Mouse (Mus musculus) inflammation-experienced regulatory T-cells, adult 6 months (primary cell): Measurements from ENCODE around the gene Dhx16. TPM values are rescaled to one million over a fixed set of nuclear protein-coding genes. Genes with fewer than 3 reads are reported as not detected.
A peak's percentile ranks its signal among the peaks of the same experiment; 100 is the strongest.

Source experiments
- ATAC-seq: one replicate; pipeline ENCODE4 v1.8.0; 2017
- polyA plus RNA-seq, 3 experiments: library from polyadenylated mRNA; unstranded; fragments of 100-300 nt; shearing (Covaris generic); gene quantifications; one replicate each; pipeline ENCODE4 v1.2.1; 2017

Gene Dhx16
- polyA plus RNA-seq, 3 experiments from 2014 or later: 17.4 to 36.1 (median 19.5) TPM

- ATAC-seq: peak; percentile 39
Observed at GRCm38 (mm10) chr17:35897644-35898573, 18.3 kb downstream of the Dhx16 start.

GRCm38 (mm10) chr17:35900636-35901035 is 21.0 kb downstream of the Dhx16 start:
- ATAC-seq: no peak

DNA sequence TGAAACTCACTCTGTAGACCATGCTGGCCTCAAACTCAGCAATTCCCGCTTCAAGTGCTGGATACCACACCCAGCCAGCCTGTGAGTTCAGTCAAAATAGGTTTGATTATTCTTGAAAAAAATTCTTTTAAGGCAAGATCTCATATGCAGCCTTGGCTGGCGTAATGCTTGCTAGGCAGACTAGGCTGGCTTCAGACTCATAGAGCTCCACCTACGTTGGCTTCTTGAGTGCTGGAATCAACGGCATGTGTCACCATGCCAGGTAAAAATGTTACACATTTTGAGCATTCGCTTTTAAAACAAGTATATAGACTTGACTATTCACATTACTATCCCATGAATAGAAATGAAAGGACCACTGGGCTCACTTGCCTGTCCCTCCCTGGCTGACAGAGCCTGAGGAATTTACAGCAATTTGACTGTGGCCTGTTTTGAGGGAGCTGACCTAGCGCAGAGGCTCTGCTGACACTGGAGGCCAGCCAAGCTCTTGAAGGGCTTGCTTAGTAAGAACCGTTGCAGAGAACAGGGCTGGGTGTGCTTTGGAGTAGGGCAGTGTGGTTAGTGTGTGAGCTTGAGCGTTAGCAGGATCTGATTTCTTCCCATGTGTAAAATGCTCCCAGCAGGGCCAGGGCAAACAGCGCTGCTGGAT is 23.8 kb downstream of the Dhx16 start:
- ATAC-seq: no peak

DNA sequence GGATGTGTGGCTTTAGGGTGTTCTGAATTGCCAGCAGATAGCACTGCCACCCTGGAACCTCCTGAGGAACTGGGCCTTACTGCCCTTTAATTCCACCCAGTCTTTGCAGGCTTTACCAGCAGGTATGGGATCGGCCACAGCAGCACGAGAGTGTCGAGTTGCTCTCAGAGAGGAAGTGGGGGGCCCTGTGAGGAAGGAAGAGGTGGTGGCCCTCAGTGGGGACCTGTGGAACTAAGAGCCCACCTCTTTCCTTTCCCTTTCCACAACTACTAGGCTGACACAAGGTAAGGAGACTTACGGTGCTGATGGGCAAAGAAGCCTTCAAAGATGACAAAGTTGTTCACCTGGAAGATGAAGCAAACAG is 24.4 kb downstream of the Dhx16 start:
- ATAC-seq: no peak

DNA sequence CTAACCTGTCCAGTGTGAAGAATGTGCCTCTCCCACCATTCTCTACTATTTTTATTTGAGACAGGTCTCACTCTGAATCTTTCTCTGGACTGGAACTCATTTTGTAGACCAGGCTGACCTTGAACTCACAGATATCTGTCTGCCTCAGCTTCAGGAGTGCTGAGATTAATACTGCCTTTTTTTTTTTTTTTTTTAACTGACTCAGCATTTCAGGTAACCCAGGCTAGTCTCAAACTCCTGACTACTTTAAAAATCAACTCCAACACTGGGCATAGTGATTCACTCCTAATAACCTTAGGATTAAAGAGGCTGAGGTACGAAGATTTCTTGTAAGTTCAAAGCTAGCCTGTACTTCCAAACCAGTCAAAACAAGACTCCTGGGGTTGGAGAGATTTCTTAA is 26.0 kb downstream of the Dhx16 start:
- no peak for ATAC-seq

DNA sequence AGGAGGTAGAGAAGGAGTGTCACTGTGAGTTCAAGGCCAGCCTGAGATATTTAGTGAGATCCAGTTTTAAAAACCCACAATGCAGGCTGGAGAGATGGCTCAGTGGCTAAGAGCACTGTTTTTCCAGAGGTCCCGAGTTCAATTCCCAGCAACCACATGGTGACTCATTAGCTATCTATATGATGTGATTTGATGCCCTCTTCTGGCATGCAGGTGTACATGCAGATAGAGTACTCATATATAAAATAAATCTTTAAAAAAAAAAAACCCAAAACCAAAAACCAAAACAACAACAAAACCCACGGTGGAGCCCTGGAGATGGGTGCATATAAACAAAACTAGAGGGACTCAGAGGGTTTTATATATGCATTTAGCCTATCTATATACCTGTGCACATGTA is 28.0 kb downstream of the Dhx16 start:
- no peak for ATAC-seq

DNA sequence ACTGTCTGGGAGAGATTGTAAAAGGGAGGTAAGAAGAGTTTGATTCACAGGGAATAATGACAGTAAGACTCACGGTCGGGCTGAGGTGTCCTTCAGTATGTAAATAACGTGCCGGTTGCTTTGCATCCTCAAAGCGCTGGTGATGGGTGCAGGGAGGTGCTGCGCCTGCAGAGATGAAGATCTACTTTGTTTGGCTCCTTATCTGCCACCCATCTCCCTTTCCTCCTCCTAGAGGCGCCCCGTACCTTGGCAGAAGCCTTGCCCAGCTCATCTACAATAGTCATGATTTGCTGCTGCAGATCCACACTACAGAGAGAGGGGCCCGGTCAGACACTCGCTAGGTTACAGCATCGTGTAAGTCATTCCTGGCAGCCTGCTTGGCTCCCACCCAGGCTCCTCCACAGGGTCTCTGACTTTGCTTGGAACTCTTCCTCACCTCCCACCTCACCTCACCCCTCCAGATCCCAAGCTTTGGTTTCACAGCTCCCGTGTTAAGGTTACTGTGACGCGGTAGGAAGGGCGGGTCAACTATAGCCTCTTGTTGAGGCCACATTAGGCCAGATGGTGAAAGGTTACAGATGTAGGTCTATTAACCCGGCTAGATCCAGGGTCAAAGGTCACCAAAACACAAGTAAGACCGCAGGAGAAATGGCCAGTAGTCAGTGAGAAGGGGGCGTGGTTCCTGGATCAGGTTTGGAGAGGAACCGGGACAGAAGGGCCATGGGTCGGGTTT is 29.7 kb downstream of the Dhx16 start:
- peak; percentile 19 for ATAC-seq

- peak; percentile 95 for ATAC-seq
Observed at GRCm38 (mm10) chr17:35909919-35910369, 30.3 kb downstream of the Dhx16 start, which contains the start of gene Atat1. Gene Atat1 (minus strand): TSS chr17:35910075.

DNA sequence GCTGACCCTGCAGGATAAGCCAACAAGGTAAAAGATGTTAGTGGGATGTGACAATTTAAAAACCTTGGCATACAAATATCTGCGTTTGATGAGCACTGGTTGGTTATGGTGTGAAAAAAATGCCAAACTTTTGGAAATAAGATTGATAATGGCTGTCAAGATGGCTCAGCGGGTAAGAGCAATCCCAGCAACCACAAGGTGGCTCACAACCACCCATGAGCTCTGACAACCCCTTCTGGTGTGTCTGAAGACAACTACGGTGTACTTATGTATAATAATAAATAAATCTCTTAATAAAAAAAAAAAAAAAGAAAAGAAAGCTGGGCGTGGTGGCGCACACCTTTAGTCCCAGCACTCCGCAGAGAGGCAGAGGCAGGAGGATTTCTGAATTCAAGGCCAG is 35.4 kb downstream of the Dhx16 start:
- ATAC-seq: no peak

DNA sequence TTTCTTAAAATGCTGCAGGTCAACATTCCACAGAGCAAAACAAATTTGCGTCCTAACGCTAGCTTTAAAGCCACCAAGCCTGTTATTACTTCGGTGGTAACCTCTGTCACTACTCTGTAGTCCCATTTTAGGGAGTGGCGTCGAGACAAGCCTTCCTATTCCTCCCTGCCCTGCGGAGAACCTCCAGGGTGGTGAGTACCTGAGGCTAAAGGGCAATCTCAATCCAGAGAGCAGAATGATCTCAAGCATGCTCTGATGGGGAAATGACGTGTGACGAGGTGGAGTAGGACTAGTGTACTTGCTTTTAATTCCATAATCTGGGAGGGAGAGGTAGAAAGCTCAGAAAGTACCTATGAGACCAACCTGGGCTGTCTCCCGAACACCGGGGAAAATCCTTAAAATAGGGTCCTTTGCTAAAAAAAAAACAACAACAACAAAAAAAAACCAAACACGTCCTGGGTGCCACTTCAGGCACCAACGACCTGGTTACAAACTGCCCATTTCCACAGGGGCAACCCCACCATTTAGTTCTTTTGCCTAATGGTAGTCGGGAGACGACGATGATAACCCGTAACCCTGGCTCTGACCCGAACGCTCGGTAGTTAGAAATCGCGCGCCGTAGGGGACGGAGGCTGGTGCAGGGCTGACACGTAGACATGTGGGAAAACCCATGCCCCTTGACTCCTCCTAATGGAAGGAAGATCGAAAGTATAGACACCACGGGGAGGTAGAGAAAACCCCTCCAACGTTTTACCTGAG is 36.1 kb downstream of the Dhx16 start:
- ATAC-seq: peak; percentile 0

- peak; percentile 87 for ATAC-seq
Observed at GRCm38 (mm10) chr17:35916297-35917142, 36.9 kb downstream of the Dhx16 start, which contains the start of the genes Mrps18b and Ppp1r10. Gene Mrps18b (minus strand): TSS chr17:35916389. Gene Ppp1r10 (plus strand): TSS chr17:35916434.

GRCm38 (mm10) chr17:35917143-35917462 is 37.5 kb downstream of the Dhx16 start:
- no peak for ATAC-seq

- no peak for ATAC-seq
Observed at GRCm38 (mm10) chr17:35917463-35918251, 38.0 kb downstream of the Dhx16 start.

DNA sequence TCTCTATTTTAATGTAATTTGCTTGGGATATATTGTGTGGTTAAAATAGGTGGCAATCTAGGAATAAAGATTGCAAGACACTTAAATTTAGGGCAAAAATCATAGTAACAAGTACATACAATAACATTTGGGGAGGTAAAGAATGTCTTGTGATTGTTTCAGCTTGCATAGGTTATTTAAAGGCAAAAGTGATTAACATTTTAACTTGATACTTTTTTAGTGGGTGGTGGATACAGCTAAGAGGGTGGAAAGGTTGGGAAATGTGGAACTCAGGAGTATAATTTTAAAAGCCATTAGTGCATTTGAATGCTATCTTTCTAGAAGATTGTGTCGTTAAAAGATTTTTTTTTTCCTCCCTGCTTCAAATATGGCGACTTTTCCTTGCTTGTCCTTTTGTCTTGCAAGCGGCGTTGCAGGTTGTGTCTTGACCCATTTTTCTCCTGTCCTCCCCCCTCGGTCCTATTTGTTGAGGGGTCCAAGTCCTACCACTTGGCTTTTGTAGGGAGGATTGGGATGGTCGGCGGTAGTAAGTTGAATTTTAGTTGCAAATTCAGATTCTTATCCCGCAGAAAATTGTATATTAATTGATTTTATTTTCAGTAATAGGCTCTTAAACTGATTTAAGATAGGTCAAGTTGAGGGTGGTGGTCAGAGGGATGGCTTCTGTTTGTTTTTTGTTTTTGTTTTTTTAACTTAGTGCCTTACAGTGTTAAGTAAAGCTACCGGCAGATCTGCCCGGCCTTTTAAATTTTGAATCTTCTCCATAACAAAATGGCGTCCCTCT is 38.8 kb downstream of the Dhx16 start:
- ATAC-seq: no peak

GRCm38 (mm10) chr17:35919060-35919715 is 39.6 kb downstream of the Dhx16 start:
- ATAC-seq: peak; percentile 57

- no peak for ATAC-seq
Observed at GRCm38 (mm10) chr17:35919864-35920301, 40.3 kb downstream of the Dhx16 start.

DNA sequence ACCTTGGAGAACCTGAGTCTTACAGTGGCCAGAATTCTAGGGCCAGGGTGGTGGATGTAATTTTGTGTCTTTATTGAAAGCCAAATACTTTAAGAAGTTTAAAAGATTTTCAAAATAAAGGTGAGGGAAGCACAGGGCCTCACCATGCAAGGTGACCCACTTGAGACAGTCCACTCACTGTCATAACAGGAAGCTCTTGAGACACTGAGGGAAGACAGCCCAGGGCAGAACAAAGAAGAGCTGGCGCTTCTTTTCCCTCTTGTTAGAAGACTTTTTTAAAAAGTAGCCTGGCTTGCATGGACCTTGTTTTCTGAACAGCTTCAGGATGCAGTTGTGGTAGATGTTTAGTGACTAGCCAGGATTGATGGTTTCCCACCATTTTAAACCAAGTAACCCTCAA is 40.8 kb downstream of the Dhx16 start:
- no peak for ATAC-seq

GRCm38 (mm10) chr17:35920862-35921562 is 41.4 kb downstream of the Dhx16 start:
- no peak for ATAC-seq
